Mouse (Mus musculus) adrenal gland, postnatal 4 days (tissue): ENCODE results near the gene Gm20388. TPM values are rescaled to one million over a fixed set of nuclear protein-coding genes. Genes with fewer than 3 reads are reported as not detected.

Experiments
- DNase-seq, 2 experiments: peaks; one replicate each; pipeline ENCODE4 v3.0.0; 2021 to 2022; ENCODE audit warnings: low spot score in 2 of 2, mixed read lengths in 2 of 2
- total RNA-seq, 2 experiments: library from RNA; stranded (reverse); gene quantifications; 2 replicates each; pipeline ENCODE4 v1.2.3; 2021

Gm20388 gene
- total RNA-seq, 2 experiments from 2014 or later: 8.8 TPM; not detected in 1

DNA sequence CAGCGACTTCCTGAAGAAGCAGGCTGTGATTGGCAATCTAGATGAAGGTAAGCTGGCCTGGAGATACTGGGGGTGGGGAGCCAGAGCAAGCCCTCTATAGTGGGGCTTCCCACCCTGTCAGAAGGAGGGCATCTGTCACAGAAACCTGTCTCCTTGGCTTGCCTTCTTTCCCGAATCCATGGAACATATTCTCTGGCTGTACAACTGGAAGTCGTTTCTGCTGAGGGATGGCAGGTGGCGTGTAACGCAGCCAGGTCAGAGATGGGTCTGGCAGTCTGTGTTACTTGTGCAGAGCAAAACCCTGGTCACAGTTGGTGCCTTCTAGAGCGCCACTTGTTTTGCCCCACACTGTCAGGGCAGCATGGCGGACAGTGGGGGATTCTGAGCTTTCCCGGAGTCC, 249.7 kb downstream of the Gm20388 start:
- DNase-seq: no peak

DNA sequence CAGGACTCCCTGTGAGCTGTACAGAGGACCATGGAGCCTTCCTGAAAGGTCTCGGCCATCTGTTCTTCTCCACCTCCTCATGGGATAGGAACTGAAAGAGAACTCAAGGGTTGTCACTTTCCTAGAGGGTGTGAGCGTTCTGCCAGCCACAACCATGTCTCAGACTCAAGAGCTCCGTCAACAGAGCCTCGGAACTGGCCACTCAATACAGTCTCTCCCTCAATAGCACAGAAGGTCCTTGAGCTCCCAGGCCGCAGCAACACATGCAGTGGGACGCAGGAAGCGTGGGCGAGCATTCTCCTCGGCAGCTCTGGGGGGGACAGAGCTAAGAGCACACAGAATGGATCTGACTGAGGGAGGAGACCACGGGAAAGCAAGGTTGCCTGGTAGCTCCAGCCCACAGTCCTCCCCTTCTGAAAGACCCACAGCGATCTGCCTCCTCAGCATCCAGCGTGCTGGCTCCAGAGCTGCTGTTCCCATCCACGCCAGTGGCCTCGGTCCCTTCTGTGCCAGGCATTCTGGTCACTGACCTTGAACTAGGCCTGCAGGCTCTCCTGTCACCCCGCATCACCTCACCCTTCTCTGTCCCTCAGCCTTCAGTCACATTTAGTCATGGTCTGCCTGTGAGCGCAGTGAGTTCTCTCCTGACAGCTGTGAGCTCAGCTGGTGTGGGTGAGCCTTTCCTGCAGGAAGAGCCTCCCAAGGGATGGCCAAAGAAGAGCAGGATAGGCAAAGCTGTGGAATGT, 251.2 kb downstream of the Gm20388 start:
- no peak for DNase-seq

DNA sequence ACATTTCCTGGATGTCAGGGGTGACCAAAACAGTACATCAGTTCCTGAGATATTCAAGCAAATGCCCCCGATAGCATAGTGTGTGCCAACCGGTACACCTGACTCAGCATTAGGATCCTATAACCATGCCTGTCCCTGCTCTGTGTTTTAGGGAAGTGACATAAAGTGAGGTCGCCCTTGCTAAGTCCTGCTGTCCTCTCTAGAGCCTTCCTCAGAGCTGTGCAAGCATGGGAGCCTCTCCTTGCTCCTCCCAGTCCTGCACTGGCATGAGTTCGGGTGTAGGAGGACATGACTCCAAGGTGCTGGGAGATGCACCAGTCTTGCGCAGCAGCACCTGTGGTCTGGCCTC, 251.7 kb downstream of the Gm20388 start:
- DNase-seq: no peak

DNA sequence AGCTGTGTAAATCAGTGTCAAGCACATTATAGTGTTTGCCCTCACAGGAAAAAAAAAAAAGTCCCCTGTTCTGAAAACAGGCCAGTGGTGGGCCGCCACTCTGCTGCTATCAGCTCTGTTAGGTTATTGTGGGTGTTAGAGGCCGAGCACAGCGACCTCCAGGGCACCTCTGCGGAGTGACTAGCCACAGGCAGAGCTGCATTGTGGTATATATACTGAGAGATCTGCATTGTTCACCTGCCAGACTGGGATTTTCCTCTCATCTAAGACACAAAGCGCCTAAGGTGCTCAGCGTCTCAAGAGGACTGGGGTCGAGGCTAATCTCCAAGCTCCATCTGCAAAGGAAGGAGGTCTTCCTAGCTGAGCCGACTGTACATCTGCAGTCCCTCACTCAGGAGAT, 252.7 kb downstream of the Gm20388 start:
- DNase-seq: no peak

DNA sequence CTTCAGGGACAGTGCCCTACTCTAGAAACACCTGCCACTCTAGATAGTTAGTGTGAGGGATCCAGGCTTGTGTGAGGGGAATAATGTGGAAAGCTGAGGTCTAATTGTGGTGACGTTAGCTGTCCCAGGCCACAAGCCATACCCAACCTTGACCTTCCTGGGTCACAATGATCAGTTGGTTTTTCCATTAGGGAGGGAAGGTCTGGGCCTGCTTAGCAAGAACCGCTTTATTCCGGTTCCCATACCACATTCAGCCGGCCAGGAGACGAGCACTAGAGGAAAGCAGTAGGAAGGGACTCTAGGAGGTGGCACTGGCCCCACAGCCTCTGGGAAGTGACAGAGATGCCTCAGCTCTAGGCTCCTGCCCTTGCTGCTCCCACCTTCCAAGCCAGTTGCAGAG, 253.4 kb downstream of the Gm20388 start:
- DNase-seq: no peak

DNA sequence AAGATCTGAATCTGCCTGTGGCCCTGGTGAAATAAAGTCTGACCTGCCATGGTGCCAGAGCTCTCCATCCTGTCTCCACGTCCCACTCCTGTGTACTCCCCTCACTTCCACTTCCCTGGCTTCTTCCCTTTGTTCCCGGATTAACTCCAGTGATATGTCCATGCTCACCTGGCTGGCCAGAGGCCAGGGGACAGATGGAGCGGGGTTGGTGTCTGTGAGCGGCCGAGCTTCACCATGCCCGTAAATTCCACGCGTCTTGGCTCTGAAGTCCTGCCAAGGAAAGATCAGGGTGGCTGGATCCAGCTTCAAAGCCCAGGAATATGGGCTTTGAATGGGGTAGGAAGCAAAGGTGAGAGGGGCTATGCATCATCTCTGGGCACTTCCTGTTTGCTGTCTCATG, 256.5 kb downstream of the Gm20388 start:
- DNase-seq: no peak

DNA sequence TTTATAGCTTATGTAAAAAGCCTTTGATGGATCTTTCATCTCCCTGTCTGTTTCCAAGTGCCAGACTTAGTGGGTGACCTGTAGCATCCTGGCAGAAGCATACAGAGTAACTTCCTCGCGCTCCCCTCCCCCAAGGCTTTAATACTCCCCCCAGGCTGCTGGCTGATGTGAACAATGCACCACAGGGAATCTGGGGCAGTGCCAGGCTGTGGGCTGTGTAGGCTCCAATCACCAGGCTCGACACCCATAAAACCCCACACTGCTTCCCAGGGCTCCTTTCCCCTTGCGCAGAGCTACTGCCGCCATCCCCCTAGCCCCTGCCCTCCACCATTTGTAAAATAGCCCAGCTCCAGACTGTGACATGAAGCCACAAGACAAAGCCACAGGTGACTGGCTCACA, 257.2 kb downstream of the Gm20388 start:
- DNase-seq: no peak

DNA sequence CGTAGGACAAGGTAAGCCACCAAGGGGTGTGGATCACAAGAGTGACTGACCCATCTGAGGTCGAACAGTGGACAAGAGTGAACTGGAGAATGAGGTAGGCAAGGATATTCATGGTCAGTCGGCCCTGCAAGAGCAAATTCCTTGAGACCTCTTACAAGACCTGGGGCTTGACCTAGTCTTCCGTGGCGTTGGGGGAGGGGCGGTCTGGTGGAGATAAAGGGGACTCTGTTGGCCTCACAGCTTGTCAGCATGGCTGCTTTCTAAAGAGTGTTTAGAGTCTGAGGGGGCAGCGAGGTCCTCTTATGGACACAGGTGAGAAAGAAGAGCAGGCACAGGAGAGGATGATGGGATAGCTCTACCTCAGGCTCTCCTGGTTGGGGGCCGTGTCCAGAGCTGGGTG, 258.5 kb downstream of the Gm20388 start:
- no peak for DNase-seq

DNA sequence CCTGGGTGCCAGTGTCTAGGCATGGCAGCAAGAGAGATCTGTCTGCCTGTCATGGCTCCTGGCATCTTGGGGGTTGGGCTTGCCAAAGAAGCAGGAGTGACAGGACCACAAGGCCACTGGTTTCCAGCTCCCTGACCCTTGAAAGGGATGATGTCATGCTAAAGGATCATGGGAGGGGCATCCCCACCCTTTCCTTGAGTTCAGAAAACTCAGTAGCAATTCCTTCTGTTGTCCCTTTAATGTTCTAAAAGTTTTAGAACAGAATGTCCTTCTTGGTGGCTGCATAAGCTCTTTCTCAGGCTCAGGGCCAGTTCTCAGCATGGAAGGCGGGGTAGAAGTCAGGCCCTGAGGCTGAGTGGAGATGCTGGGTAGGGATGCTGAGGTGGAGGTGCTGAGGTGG, 262.6 kb downstream of the Gm20388 start:
- no peak for DNase-seq

DNA sequence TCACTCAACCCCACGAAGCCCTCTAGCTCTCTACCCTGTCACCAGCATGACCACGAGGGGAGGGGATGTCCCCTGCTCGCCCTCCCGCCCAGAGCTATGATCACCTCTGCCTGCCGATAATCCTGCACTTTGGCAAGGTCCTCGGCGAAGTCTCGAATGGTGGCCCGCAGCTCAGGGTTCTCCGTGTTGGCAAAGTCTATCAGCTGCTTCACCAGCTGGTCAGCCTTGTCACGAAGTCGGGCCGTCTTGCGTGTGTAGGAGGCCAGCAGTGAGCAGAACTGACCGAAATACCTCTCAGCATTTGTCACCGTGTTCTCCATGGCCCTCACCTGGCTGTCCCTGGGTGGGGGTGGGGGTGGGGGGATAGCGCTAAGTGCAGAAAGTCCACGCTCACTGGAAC, 264.0 kb downstream of the Gm20388 start:
- no peak for DNase-seq

DNA sequence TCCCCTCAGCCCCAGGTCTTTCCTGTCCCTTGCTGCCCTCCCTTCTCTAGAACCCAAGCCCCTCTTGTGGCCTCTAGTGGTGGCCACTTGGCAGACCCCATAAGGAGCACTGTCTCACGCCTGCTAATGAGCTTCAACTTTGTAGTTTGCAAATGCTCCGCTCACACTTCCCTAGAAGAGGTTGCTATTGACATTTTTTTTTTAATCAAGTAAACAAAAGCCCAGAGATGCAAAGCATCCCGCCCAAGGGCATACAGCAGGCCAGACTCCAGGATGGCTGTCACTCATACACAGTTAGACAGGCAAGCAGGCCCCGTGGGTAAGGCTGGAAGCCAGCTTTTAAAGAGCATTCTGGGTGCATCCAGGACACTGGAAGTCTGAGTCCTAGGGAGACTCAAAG, 266.0 kb downstream of the Gm20388 start:
- DNase-seq: no peak

DNA sequence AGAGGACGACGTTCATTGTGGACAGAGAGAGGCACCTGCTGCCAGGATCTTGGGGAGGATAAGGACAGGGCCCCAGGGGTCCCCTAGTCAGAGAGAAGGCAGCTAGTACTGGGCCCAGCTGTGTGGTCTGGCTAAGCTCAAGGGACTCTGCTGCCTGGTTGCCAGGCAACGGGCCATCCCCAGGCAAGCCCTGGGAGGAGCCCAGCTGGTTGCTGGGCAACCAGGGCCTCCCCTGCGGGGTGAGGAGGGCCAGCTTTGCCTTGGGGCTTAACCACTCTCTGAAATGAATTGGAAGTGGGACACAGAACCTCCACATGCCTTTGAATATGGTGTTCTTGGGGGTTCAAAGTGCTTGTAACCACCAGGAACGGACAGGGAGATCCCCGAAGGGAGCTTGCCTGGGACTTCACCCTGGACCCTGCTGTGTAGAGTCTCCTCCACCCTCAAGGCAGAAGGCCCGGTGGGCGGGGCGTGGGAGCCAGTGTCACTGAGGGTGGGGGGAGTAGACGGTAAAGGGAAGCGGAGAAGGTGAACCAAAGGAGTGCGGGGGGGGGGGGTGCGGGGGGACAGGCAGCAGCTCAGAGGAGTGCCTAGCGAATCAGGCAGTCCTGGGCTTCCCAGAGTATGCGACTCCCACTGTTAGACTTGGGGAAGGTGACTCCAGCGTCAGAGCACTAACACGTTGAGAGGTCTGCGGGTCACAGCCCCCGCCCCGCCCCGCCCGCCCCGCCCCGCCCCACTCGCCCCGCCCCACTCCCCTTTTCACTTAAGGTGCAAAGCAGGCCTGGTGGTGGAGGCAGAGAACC, 266.9 kb downstream of the Gm20388 start, which contains the start of gene Fam92b:
TSS of gene Fam92b (minus strand) at position 149 of the 806 bp plus-strand sequence.
- DNase-seq: no peak

DNA sequence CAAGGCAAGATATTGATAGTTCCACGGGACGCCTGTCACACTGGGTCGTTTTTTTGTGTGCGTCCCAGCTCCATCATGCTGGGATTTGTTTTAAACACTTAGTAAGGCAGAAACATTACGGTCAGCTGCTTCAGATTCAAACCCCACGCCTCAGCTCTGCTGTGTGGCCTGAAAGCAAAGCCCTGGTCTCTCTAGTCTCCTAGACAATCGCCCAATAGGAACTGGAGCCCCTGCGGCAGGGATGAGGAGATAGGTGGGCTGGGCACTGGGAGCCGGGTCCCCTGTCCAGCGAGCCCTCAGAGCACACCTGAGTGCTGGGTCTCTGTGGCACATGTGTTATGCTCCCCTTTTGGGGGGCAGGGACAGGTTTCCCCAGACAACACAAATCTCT, 267.5 kb downstream of the Gm20388 start:
- no peak for DNase-seq

DNA sequence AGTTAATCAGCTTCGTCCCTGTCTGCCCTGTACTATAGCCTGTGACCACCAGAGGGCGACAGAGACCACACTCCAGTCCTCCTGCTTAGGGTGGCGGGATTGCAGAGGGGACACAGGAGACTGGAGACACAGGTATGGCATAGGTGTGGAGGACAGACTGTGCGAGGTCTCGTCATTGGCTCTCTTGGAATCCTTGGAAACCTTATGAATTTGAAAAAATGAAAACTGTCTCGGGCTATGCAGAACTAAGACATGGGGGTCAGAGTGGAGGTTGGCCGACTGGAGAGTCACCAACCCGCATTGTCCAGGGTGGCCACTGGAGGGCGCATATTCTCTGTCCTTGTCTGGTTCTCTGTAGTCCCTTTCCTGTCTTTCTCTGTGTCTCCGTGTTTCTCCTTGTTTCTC, 268.4 kb downstream of the Gm20388 start:
- peak; percentile 73 to 88 for DNase-seq

DNA sequence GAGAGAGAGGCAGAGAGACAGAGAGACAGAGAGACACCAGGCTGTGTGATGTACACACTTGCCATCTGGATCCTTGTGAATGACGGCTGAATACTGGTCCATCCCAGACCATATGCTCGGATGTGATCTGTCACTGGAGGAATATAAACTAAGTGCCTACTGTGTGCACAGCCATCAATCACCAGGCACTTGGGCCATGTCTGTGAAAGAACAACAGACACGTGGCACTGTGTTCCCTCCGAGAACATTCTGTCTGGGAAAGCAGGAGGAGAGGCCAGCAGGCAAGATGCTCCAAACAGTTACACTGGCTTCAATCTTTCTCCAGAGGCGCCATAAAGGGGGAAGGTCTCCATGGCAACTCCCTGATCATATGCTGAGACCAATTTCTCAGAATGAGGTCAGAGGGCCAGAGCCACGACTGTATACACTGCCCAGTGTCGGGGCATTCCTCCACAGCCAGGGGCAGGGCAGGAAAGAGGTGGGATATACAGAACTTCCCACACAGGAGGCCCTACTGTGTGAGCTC, 269.9 kb downstream of the Gm20388 start:
- DNase-seq: no peak

DNA sequence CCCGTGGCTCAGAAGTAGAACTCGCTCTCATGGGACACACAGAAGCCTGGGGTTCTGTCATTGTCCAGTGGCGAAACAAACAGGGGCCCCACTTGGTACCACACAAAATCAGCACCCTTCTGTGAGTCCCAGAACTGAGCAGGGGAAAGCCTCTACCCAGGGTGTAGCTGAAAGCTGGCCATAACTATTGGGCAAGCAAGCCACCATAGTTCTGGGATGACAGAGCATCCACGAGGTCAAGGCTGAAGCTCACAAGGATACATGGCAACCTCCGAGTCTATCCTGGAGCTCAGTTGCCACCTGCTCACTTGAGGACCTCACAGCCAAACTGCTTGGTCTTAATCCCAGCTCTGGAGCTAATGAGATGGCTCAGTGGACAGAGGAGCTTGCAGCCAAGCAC, 270.6 kb downstream of the Gm20388 start:
- no peak for DNase-seq

DNA sequence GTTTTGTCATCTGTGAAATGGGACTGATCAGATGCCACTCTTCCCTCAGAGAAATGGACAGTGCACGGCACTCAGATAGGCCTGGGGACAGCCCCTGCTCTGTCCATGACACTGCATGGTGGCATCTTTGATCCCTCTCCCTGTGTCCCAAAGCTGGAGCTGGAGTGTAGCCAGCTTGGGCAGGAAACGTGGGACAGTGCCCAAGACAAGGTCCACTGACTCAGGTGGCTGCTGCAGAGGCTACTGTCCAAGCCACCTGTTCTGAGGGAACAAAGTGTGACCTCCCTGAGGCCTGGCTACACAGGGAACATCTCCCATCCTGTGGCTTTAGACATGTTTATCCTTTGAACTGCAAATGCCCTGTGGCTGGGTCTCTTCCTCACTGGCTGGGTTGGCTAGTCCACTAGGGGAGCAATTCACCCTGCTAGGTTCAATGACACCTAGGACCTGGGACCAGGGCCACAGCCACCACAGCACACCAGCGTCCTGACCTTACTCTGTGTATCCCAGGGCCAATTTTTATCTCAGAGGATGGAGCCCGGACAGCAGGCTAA, 271.3 kb downstream of the Gm20388 start:
- DNase-seq: no peak

DNA sequence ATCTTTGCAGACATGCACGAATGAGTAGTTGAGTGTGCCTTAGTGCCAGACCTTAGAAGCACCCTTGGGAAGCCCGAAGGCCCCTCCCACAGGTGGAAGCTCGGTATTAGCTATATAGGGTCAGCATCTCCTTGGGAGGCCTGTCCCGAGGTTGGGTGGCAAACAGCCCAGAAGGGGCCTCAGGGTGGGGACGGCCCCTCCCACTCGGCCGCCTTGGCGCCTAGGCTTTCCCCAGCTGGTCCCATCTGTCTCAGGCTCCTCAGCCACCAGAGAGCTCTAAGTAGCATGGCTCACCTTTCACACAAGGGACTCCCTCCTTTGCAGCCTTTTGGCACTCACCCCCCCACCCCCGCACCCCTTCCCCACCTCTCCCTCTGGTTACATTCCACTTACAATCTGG, 273.7 kb downstream of the Gm20388 start:
- no peak for DNase-seq

DNA sequence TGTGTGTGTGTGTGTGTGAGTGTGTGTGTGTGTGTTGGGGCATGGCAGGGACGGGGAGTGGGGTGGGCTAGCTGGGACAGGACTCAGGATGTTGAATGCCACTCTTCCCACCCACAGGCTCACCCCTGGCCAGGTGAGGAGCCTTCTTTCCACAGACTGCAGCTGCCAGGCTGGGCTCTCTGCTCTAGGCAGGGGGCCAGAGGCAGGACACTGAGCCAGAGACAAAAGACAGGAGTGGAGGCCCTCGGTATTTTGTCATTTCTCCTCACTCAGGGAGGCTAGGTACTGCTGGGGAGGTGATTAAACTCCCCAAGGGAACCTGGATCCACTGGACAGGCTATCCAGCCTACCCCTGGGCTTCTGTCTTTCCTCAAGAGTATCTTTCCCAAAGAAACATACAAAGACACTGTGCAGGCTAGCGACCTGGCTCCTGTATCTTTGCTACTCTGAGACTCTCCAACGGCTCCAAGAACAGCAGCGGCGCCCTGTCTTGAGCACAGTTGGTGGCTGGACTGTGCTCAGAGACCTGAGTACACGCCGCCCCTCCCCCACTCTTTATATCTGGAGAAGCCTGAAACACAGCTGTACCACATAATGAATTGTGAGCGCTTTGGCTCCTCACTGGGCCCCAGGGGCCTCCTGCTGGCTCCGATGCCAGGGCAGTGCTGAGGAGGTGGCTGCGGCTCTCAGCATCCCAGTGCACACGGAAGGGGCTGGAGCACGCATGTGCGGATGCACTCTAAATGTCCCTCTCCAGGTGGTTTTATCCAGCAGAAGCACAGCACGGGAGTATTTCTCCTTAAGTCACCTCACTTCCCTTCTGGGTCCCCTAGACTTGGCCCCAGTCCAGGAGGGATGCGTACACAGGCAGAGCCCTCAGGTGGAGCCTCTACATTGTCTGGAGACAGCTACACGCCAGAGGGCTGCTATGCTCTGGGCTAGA, 274.5 kb downstream of the Gm20388 start:
- DNase-seq: no peak

DNA sequence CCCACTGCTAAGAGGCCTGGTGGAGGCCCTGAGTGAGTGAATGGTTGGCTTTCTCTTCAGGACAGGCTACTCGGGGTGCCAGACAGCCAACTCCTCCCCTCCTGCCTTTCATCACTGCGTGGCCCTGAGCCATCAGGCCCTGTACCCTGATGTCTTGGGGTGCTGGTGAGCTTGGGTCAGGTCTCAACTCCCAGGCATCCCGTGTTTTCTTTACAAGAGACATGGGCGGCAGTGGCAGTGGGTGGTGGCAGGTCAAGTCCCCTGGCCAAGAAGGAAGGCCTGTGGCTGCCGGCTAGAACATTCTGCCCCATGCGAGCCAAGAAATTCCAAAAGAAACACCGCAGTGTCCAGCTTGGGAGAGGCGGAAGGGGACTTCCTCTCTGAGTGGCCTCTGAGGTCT, 275.8 kb downstream of the Gm20388 start:
- no peak for DNase-seq

DNA sequence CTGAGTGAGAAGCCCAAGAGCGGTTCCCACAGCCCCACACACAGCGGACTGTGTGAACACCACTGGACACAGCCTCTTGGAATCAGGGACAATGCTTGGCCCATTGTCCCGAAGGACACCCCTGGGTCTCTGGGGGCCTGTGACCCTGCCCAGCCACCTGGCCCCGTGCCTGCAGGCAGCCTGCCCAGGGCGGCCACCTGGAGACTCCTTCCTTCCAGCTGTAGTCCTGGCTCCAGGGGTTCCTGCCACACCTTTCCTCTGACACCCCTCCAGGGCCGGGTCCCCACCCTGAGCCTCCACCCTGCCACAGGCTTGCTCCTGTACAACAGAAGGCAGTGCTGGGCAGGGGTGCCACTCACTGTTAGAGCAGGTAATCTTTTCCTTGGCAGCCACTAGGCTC, 277.9 kb downstream of the Gm20388 start:
- DNase-seq: no peak
